Comparison of ENCODE assay signal across 23 mouse cellular contexts in the genomic region with DNA sequence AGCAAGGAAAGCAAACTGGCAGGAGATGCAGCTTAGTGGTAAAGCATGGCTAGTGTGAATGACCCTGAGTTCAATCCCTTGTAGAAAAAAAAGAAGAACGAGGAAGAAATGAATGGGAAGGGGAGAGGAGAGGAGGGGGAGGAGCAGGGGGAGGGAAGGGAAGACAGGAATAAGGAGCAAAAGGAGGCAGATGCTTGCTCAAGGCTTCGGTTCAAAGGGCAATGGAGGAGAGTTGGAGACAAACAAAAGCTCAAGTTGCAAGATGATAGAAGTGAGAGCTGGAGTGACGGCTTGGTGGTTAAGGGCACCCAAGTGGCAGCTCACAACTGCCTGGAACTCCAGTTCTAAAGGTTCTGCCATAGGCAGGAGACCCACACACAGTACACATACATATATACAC. TPM values are rescaled to one million over a fixed set of nuclear protein-coding genes. Genes with fewer than 3 reads are reported as not detected.
"Had no signal": no experiment of that assay in that cellular context is flagged by ENCODE, and none has a peak within 500 bp of the region (broad histone marks: within the 10 kb centered on the region; RNA-seq: fewer than 3 reads in every experiment).

No protein-coding gene starts in this region.

- DNase-seq: heart, postnatal 10 days; heart, postnatal 14 days; heart, postnatal 36 days; heart, postnatal 4 days; kidney, adult 11 months; kidney, adult 18-20 months; kidney, adult 2 months; kidney, adult 8-10 months; kidney, adult 9 months; kidney, postnatal 10 days; kidney, postnatal 14 days; kidney, postnatal 25 days; kidney, postnatal 36 days; kidney, postnatal 4 days; layer of hippocampus, adult 9-11 months; layer of hippocampus, postnatal 36 days had no signal

- ATAC-seq: hindbrain, embryonic 16.5 days; hindbrain, postnatal 0 days; inflammation-experienced regulatory T-cells, adult 6 months; intestine, embryonic 15.5 days; intestine, embryonic 16.5 days; intestine, postnatal 0 days had no signal

RNA-seq across cellular contexts. Expression of a gene that starts 9.3 kb away (rescaled TPM):
- total RNA-seq: heart, postnatal 25 days; heart, postnatal 36 days had no signal
